Mouse (Mus musculus) thymus, adult 2 months (tissue): ENCODE measurements around the gene Alx3. TPM values are rescaled to one million over a fixed set of nuclear protein-coding genes. Genes with fewer than 3 reads are reported as not detected.

Experiments used
- DNase-seq: peaks from one replicate; pipeline ENCODE4 v3.0.0; 2021
- H3K27ac ChIP-seq: fragments of 200-500 bp; 2 replicates; pipeline ENCODE4 v1.5.1; 2012; ENCODE audit warnings: low read length, control low read depth; ENCODE audit not compliant: control insufficient read depth, insufficient read depth
- H3K27me3 ChIP-seq: fragments of 200-500 bp; 2 replicates; pipeline ENCODE4 v1.6.1; 2012; ENCODE audit warnings: mild to moderate bottlenecking, low read length, moderate library complexity, mixed read lengths; ENCODE audit not compliant: control insufficient read depth, insufficient read depth
- H3K36me3 ChIP-seq: fragments of 200-500 bp; 2 replicates; pipeline ENCODE4 v1.6.1; 2012; ENCODE audit warnings: mild to moderate bottlenecking, low read length, moderate library complexity; ENCODE audit not compliant: control insufficient read depth, insufficient read depth
- H3K4me1 ChIP-seq: fragments of 200-500 bp; replicated peaks from 2 replicates; pipeline ENCODE4 v1.6.1; 2012; ENCODE audit warnings: low read length; ENCODE audit not compliant: control insufficient read depth, insufficient read depth
- H3K4me3 ChIP-seq: fragments of 200-500 bp; 2 replicates; pipeline ENCODE4 v1.5.1; 2012; ENCODE audit warnings: mild to moderate bottlenecking, low read length, control low read depth, moderate library complexity; ENCODE audit not compliant: control insufficient read depth, insufficient read depth
- CTCF ChIP-seq: fragments of 200-500 bp; IDR thresholded peaks from 2 replicates; pipeline ENCODE4 v1.5.1; 2012; ENCODE audit warnings: mild to moderate bottlenecking, control low read depth, low read length, moderate library complexity, borderline replicate concordance; ENCODE audit not compliant: control insufficient read depth, poor library complexity, insufficient read depth; ENCODE audit errors: extremely low read depth
- POLR2A ChIP-seq: fragments of 200-500 bp; IDR thresholded peaks from 2 replicates; pipeline ENCODE4 v1.6.1; 2012; ENCODE audit warnings: mild to moderate bottlenecking, low read length, control low read depth, moderate library complexity; ENCODE audit not compliant: control insufficient read depth, poor library complexity, insufficient read depth; ENCODE audit errors: extremely low read depth
- WGBS: fragments of 180-500 bp; shearing (Covaris S2); methylation state at CpG from one replicate; pipeline ENCODE4 v1.1.7; 2018; 5-methylcytosine and 5-hydroxymethylcytosine counted together
- polyA plus RNA-seq: library from polyadenylated mRNA; depleted of rRNA; stranded (reverse); fragments of >200 nt; gene quantifications from 2 replicates; pipeline ENCODE4 v1.2.3, GENCODE M21; 2012

Gene Alx3
- polyA plus RNA-seq, 1 experiment, result 0.20 TPM

- 49% methylated on average over 2 of the region's 2 CpGs for WGBS
- TF ChIP-seq CTCF (no peak), POLR2A (no peak)
- H3K27ac ChIP-seq, result no peak overlapping the region
- no peaks in the 10 kb centered on the region for H3K36me3 ChIP-seq
- H3K4me1 ChIP-seq, result no peaks in the 10 kb centered on the region
- no peak overlapping the region for H3K4me3 ChIP-seq
- no peaks in the 10 kb centered on the region for H3K27me3 ChIP-seq
- DNase-seq, result no peak
These were observed 23.6 kb upstream of the Alx3 start for GRCm38 (mm10) chr3:107571205-107571604.

GRCm38 (mm10) chr3:107576807-107577206 is 18.0 kb upstream of the Alx3 start:
- TF ChIP-seq CTCF (no peak), POLR2A (no peak)
- H3K4me3 ChIP-seq, result no peak overlapping the region
- H3K27me3 ChIP-seq, result peaks cover 13% of the 10 kb centered on the region; the same call in 1 of the 2 replicates
- H3K36me3 ChIP-seq, result no peaks in the 10 kb centered on the region
- H3K27ac ChIP-seq, result no peak overlapping the region
- WGBS, result 59% methylated on average over 3 of the region's 3 CpGs
- no peaks in the 10 kb centered on the region for H3K4me1 ChIP-seq
- DNase-seq, result no peak

- no peak for TF ChIP-seq CTCF
- no peak for TF ChIP-seq POLR2A
- Histone ChIP-seq H3K27ac (no peak overlapping the region), H3K4me3 (no peak overlapping the region), H3K4me1 (no peaks in the 10 kb centered on the region; the same call in 1 of the 2 replicates), H3K27me3 (peaks cover 16% of the 10 kb centered on the region; the same call in 1 of the 2 replicates), H3K36me3 (no peaks in the 10 kb centered on the region)
- no peak for DNase-seq
- 51% methylated on average over 3 of the region's 3 CpGs for WGBS
These were observed 16.9 kb upstream of the Alx3 start for GRCm38 (mm10) chr3:107577810-107578390.

- Histone ChIP-seq H3K27me3 (peaks cover 25% of the 10 kb centered on the region), H3K27ac (no peak overlapping the region), H3K4me3 (no peak overlapping the region), H3K36me3 (no peaks in the 10 kb centered on the region), H3K4me1 (no peaks in the 10 kb centered on the region; the same call in 1 of the 2 replicates)
- 9% methylated on average over 4 of the region's 4 CpGs for WGBS
- peak; percentile 57 for DNase-seq
- TF ChIP-seq POLR2A, result no peak
- TF ChIP-seq CTCF, result no peak
These were observed 15.4 kb upstream of the Alx3 start for GRCm38 (mm10) chr3:107579466-107579865.

GRCm38 (mm10) chr3:107581103-107582010 is 13.5 kb upstream of the Alx3 start:
- no peak for DNase-seq
- WGBS, result 12% methylated on average over 15 of the region's 15 CpGs
- H3K36me3 ChIP-seq, result no peaks in the 10 kb centered on the region
- H3K4me1 ChIP-seq, result no peaks in the 10 kb centered on the region; the same call in 1 of the 2 replicates
- H3K27ac ChIP-seq, result no peak overlapping the region
- peaks cover 25% of the 10 kb centered on the region for H3K27me3 ChIP-seq
- TF ChIP-seq POLR2A (no peak), CTCF (no peak)
- H3K4me3 ChIP-seq, result no peak overlapping the region

- Histone ChIP-seq H3K27me3 (peaks cover 25% of the 10 kb centered on the region), H3K36me3 (no peaks in the 10 kb centered on the region), H3K4me1 (no peaks in the 10 kb centered on the region; the same call in 1 of the 2 replicates), H3K27ac (no peak overlapping the region), H3K4me3 (no peak overlapping the region)
- TF ChIP-seq POLR2A, result no peak
- no peak for TF ChIP-seq CTCF
- WGBS, result 6% methylated on average over 18 of the region's 18 CpGs
- no peak for DNase-seq
These were observed 12.5 kb upstream of the Alx3 start for GRCm38 (mm10) chr3:107582130-107582874.
